Mouse (Mus musculus): ENCODE results near the gene Zfp668.
"Not testable (repeated sequence)": the region's sequence is repeated elsewhere in the genome, so short reads cannot be mapped to it uniquely, and the experiment has no call there.

The Zfp668 gene

GRCm38 (mm10) chr7:127841340-127842000, 35.2 kb downstream of the Zfp668 start:
- DNase-seq (ENCODE audit: low spot score), result peak; percentile 91

- DNase-seq (ENCODE audit: low spot score), result no peak
Measured at GRCm38 (mm10) chr7:127840886-127841285, 35.7 kb downstream of the Zfp668 start.

GRCm38 (mm10) chr7:127840031-127840430, 36.6 kb downstream of the Zfp668 start:
- DNase-seq (ENCODE audit: low spot score), result not testable (repeated sequence)

- not testable (repeated sequence) for DNase-seq (ENCODE audit: low spot score)
Measured at GRCm38 (mm10) chr7:127837878-127838277, 38.8 kb downstream of the Zfp668 start.

- DNase-seq (ENCODE audit: low spot score), result no peak
Measured at GRCm38 (mm10) chr7:127837473-127837872, 39.2 kb downstream of the Zfp668 start.

- DNase-seq (ENCODE audit: low spot score), result no peak
Measured at GRCm38 (mm10) chr7:127835550-127835949, 41.1 kb downstream of the Zfp668 start.

- DNase-seq (ENCODE audit: low spot score), result no peak
Measured at GRCm38 (mm10) chr7:127824176-127824871, 52.3 kb downstream of the Zfp668 start, which contains the start of the genes Stx4a and Stx1b. Gene Stx4a, plus strand, starts transcription at chr7:127824294. Gene Stx1b, minus strand, starts transcription at chr7:127824549.

GRCm38 (mm10) chr7:127823236-127824171, 53.1 kb downstream of the Zfp668 start:
- DNase-seq (ENCODE audit: low spot score), result no peak

- DNase-seq (ENCODE audit: low spot score), result no peak
Measured at GRCm38 (mm10) chr7:127822494-127822893, 54.1 kb downstream of the Zfp668 start.

GRCm38 (mm10) chr7:127820836-127821509, 55.7 kb downstream of the Zfp668 start:
- DNase-seq (ENCODE audit: low spot score), result no peak

GRCm38 (mm10) chr7:127817776-127818175, 58.9 kb downstream of the Zfp668 start:
- DNase-seq (ENCODE audit: low spot score), result no peak

GRCm38 (mm10) chr7:127817053-127817452, 59.6 kb downstream of the Zfp668 start:
- no peak for DNase-seq (ENCODE audit: low spot score)

GRCm38 (mm10) chr7:127815954-127816821, 60.4 kb downstream of the Zfp668 start:
- DNase-seq (ENCODE audit: low spot score), result no peak

- DNase-seq (ENCODE audit: low spot score), result no peak
Measured at GRCm38 (mm10) chr7:127815116-127815665, 61.4 kb downstream of the Zfp668 start.

- no peak for DNase-seq (ENCODE audit: low spot score)
Measured at GRCm38 (mm10) chr7:127814241-127814921, 62.2 kb downstream of the Zfp668 start.

GRCm38 (mm10) chr7:127813821-127814220, 62.8 kb downstream of the Zfp668 start:
- DNase-seq (ENCODE audit: low spot score), result no peak

All from yolk sac, embryonic 10.5 days (tissue).